Mouse (Mus musculus) NIH3T3 (cell line): ENCODE results near the gene Slc45a3.
A peak's percentile ranks its signal among the peaks of the same experiment; 100 is the strongest.

ENCODE experiments used
- DNase-seq: peaks from one replicate; pipeline ENCODE4 v3.0.0-alpha.2; 2012; ENCODE audit warnings: low read depth

Gene Slc45a3

DNA sequence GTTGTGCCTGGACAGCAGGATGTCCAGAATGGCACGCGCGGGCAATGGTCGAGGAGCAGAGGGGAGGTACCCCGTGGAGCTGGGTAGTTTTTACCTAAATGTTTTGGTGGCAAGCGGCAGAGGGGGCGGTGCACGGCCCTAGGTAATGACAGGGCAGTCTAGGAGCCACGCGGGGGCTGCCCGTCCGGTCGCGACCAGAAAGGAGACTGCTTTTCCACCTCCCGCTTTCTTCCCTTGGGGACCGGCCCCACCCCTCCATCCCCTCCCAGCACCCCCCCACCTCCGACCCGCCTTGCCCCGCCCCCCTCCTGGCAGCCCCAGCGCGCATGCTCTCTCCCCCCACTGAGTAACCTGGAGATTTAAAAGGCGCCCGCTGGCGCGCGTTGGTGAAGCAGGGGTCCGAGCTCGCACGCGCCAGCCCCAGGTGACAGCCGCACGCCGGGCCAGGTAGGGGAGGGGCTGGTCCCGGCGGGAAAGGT, at the start of gene Slc45a3:
TSS of gene Slc45a3 (plus strand) at position 362 of the 479 bp plus-strand sequence.
- peak; percentile 61 for DNase-seq

DNA sequence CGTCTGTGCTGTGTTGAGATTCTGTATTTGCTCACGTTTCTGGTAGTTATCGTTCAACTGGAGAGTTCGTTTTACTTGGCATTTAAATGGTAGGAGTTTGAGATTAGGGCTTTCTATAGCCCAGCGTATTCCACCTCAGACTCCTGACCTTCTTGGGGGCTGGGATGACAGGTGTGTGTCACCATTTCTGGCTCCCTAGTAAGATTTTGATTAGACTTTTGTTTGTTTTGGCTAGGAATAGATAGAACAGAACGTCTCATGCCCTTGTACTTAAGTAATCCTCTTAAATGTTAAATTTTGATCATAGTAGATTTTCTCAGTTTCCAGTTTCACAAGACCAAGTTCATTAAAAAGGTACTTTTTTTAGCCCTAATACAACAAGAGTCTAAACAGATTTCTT, 45.1 kb upstream of the Slc45a3 start:
- no peak for DNase-seq

DNA sequence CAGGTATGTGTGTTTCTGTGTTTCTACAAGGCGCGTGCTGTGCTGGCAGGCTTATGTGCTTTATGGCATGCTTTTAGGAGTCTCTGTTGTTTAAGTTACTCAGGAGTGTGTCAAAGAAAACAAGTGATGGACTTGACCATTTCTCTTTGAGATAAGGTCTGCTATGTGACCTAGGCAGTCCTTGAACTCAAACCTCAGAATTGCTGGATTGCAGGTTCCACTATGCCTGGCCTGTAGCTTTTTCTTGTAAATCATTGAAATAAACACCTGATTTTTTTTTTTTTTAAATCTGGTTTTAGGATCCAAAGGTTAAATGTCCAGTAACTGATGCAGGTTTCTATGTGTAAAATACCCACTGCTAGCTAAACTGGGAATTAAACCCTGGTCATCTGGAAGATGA, 43.7 kb upstream of the Slc45a3 start:
- no peak for DNase-seq

DNA sequence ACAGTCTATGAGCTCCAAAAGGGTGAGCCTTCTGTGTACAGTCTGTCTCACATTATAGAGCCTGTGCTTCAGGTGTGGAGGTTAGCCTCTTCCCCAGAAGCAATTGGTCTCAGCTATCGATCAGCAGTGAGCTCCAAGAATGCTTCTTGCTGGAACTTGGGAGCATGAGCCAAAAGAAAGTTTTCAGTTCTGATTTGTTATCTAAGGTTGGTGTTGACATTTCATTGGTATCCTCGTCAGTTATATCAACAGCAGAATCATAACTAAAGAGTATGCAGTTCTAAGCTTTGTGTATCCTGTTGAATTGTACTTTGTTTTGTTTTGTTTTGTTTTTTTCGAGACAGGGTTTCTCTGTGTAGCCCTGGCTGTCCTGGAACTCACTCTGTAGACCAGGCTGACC, 40.7 kb upstream of the Slc45a3 start:
- DNase-seq, result no peak

DNA sequence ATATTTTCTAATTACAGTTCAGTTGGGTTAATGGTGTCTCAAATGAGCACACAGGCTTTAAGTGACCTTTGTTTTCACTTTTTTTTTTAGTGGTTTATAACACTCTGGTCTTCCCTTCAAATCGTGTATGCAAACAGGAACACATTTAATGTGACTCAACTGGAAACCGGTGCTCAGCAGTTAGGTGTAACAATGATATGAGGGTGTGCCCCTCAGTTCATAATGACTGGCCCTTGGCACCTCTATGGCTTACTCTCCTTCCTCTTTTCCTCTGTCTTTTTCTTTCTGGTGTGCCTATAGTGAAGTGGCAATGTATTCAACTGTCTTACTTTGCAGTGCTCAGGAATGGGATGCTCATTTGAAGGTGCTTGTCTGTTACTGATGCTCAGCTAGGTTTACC, 29.3 kb upstream of the Slc45a3 start:
- DNase-seq, result no peak

DNA sequence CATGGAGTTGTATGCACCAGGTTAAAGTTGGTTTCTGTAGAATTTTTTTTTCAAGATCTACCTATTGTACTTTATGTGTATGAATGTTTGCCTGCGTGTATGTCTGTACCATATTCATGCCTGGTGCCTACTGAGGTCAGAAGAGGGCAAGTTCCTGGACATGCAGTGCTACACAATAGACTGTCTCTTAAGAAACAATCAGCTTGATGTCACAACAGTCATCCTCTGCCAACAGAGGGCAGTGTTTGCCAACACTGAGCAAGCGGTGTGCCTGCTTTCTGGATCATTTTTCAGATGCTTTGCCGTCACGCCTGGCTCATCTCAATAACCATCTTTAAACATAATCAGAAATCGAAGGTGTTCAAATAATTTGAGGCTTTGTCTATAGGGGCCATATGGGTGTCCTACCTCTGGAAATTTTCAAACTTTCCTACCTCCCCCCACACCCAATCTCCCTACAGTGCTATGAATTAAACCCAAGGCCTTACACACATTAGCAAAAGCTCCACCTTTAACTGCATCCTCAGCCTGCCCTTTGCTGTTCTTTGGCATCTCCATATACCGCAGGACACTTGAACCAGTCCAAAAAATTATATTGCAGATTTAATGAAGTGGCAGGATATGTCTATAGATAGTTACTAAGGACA, 25.0 kb upstream of the Slc45a3 start:
- peak; percentile 84 for DNase-seq

DNA sequence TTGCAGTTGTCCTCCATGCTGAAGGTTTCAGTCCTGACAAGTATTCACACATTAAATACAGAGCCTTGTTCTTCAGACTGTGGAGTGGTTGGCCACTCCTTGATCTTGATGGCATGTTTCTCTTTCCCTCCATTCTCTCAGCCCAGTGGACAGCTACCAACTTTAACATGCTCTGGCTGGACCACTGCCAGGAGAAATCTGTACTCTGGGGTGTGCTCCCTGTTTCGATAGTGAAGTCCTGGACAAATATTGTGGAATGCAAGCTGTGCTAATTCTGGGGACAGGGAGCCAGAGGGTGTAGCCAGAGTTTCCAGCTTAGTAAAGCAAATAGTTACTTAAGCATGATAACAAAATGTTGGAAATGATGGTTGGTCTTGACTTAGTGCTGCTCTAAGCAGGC, 24.0 kb upstream of the Slc45a3 start:
- DNase-seq, result peak; percentile 69

DNA sequence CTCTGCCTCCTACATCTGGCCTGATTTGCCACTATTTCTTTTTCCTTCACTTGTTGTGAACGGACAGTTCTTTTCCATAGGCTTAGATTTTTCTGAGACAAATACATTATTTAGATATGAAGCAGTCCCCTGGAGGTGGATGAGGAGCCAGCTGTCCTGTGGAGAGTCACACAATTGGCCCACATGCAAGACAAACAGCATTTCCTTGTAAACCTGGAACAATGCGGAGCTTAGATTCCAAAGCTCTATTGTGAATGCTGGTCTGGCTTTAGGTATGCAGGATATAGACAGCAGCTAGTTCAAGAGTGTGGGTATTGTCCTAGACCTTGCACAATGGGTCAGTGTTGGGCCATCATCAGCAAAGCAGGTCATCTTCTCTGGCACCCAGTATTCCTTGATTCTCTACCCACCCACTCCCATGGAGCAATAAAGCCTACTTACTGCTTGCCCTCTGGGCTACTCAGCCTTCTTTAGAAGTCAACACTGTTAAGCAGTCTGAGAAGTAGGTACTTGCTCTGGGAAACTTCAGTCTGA, 22.0 kb upstream of the Slc45a3 start:
- no peak for DNase-seq

DNA sequence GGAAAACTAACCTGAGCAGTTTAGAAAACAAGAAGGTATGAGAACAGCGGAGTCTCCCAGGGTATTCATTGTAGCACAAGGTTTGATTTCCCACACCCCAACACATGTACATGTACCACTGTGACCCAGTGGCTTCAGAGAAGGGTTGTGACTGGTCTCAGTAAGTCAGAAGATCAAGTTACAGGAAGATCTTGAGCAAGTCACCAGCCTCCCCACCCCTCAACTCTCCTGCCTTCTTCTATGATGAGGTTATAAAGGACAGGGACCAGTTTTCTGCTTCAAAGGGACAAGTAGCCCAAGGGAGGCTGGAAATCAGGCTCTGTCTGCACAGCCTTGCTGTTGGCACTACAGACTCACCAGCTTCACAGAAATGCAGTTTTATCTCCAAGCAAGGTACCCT, 21.3 kb upstream of the Slc45a3 start:
- DNase-seq, result no peak

DNA sequence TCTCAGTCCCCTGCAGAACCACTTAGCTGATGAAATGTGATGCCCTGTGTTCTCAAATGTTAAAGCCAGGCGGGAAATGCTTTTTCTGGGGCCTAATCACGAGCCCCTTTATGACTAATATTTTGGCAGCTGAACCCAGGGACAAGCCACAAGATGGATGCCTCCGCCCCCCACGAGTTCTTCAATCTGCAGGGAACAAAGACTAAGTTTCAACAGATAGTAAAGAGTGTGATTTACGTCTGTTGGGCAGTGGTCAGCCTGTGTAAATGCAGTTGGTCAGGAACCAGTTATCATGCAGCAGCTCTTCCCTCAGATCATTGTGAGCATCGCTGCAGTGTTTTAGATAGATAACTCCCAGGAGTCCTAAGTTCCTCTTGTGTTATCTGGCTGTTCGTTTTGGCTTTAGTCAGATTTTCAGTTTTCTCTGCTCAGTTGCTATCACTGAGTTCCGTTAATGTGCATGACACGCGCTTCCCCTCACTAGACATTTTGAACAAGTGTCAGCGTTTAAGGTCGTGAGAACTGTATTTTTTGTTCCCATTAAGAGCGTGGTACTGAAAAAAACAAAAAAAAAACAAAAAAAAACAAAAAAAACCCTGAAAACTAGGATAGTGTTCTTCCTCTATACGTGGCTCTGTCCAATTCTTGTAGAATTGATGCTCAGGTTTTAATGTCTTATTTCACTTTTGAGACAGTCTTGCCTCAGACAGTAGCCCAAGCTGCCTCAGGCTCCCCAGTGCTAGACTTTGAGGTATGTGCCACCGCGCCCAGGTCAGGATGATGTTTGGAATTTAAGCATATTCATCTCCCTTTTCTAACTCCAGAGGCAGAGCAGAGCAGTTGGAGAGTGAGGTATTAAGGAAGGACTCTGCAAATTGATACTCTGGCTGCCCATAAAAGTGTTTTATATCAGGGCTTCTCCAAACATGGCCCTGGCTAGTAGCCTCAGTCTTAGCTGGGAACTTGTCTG, 19.9 kb upstream of the Slc45a3 start:
- peak; percentile 91 for DNase-seq

DNA sequence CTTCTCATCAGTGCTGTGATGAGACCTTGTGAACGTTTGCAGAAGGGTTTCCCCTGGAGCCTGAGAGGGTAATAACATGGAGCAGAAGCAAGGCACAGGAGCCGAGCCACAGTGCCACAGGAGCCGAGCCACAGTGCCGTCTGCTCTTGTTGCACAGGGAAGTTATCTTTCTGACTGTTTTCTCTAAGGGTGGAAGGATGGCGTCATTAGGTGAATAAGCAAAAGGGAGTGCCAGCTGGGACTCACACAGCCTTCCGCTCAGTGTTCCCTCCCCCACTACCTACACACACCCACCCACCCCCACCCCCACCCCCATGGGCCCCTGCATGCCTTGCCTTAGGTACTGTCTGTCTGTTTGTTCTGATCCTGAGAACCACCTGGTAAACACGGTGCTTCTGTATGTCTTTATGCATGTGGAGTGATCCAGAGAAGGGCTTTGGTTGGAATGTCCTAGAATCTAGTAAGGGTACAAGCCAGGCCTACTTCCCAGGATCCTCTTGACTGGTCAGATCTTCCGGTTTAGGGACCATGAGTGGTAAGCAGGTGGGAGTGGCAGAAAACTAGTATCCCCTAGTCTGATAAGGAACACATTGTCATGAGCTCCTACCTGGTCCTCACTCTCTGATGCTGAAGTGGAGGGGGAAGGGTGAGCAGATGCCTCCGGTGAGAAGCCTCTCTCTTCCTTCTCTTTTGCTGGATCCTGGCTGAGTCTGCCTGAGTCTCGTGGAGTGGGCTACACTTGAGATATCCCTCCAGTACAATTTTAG, 16.9 kb upstream of the Slc45a3 start:
- no peak for DNase-seq

DNA sequence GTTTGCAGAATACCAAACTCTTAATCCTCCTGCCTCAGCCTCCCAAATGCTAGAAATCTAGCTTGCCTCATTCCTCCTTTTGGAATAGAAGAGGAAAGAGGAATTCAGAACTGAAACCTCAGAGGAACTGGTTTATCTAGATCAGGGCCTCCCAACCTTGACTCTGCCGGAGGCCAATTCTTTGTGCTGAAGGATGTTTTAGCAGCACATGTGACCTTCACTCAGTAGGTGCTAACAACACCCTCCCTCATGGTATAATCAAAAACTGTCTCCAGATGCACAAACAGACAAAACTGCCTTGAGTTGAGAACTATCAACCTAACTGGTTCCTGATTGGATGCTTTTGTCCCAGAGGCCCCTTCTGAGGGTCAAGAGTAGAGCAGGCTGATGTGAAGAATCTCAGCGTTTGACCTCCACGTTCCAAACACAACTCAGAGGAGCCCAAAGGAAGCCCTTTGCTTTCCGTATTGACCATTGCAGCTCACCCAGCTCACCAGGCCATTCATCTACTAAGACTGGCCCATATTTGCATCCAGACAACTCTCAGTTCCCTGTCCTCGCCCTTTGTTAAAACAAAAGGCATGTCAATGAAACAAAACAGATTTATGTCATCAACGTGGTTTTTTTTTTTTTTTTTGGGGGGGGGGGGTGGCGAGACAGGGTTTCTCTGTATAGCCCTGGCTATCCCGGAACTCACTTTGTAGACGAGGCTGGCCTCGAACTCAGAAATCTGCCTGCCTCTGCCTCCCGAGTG, 16.1 kb upstream of the Slc45a3 start:
- no peak for DNase-seq

DNA sequence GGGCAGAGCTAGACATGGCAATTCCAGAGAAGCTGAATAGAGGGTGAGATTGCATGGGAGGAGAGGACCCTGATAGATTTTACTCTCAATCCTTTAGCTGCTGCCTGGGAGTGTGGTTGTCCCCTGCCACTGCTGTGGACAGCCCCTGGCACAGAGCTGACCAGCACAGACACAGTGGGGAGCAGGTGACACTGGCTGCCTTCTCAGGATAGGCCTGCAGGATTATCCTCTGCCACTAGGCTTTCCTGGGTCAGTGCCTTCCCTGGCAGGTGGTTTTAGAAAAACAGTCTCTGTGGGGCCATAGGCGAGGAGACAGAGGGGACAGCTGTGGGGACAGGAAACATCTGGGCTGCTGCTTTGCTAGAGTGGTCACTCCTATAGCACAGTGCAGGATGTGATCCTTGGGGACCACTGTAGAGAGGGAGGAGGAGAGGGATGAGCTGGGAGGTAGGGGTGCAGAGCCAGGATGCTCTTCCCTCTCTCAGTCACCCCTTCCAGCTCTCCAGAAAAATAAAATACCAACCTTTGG, 14.7 kb upstream of the Slc45a3 start:
- DNase-seq, result no peak

DNA sequence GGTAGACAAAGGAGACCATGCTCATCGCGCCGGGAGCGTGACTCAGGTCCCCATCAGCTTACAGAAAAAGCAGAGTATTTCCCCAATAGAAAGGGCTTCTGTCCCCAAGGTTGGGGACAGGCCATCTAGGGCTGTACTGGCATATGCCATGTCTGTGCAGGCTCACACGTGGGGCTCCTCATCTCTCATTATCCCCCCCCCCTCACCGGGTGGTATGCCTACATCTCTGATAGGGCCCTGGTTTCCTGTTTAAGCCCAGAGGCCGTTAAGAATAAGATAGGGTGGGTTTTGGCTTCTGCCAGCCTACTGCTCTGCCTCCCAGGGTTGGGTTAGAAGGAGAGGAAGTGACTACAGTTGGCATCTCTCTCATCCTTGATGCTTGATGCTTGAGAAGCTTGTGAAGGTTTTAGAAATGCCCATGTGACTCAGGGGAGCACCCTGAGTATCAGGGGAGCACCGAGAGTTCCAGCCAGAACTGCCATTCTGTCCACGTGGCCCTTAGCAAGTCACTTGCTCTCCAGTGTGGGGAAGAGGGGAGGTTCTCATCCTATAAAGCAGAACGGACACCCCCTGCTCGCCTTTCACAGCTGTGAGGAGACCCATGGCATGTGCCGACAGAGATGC, 8.4 kb upstream of the Slc45a3 start:
- no peak for DNase-seq

DNA sequence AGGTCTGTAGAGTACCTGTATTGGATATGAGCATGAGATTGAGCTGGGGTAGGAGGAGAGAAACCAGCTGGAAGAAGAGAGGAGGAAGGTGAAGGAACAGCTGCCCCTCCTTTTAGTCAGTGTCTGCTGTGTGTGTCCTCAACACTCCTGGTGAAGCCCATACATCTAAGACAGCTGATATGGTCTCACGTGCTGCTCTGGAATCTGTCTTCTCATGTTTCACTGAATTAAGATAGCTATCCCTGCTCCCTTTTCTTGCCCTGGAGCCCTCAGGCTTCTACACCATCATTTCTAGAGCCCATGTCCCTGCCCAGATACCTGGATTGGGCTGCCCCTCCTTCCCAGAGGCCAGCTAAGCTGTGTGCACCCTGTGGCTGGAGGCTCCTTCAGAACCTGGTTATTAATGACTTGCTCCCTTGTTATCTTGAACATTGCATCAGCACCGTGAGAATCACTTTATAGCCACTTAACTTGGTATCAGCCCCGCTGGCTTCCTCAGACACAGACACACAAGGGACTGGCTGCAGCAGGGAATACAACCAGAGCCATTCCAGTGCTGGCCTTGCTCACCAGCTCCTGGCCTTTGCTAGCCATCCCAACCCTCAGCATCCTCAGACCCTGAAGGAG, 7.5 kb upstream of the Slc45a3 start:
- DNase-seq, result no peak

DNA sequence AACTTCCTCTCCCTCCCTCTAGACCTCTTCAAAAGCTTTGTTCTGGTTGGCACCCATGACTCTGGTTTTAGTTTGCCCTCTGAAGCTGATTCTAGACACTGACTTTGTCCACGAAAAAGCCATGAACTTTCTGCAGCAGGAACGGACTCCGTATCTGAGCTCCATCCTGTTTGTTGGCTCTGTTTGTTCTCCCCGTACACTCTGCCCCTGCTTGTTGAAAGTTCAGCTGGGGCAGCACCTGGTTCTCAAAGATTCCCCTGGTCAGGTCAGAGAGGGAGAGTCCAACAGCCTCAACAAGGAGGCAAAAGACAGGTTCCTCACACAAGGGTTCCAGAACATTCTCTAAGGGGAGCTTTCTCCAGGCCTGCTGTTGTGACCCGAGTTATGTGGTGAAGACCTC, 5.4 kb upstream of the Slc45a3 start:
- no peak for DNase-seq

DNA sequence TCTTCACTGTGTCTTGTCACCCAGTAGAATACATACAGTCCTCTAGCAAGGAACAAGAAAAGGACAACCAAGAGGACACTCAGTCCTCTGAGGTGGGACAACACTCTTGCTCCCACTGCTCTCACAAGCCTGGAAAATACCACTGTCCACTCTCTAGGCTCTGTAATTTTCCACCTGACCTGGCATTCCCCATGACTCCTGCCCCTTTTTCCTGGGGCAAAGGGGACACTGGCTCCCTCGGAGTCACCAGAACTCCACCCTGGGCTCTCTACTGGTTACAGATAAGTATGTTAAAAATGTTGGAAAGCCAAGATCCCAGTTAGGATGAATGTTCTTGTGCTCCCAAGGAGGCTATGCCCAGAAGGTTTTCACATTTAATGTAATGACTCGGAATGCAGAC, 1.8 kb upstream of the Slc45a3 start:
- DNase-seq, result no peak

DNA sequence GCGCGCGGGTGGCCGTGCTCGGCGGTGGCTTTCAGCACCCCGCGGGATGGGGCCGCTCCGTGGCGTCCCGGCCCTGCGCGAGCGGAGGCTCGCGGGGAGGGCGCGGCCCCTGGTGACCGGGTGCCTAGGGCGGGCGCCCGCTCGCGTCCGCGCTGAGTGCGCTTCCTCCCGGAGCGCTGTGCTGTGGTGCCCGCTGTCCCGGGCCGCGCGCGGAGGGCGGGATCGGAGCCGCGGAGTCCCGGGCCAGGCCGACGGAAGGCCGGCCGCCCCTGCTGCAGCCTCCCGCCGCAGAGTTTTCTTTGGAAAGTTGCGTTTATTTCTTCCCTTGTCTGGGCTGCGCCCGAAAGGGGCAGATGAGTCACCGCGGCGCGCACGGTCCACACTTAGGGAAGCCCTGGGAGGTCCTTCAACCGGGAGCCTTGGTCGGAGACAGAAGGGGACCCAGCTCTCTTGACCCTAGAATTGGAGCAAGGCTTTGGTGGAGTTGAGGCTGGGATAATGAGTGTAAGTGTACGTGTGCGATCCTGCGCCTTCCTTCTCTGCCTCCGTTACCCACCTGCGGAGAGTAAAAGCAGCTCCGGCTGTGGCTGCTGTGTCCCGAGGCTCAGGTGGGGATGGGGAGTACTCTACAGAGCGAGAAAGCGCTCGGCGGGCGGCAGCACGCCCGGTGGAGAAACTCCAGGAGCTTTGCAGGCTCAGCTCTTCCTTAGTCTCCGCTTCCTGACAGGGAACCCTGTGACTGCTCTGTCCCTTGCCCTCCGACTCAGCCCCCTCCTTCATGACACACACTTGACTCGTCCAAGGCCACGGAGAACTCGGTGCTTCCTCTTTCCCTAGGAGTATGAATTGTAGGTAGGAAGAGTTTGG, 551 bp downstream of the Slc45a3 start:
- peak; percentile 61 for DNase-seq

DNA sequence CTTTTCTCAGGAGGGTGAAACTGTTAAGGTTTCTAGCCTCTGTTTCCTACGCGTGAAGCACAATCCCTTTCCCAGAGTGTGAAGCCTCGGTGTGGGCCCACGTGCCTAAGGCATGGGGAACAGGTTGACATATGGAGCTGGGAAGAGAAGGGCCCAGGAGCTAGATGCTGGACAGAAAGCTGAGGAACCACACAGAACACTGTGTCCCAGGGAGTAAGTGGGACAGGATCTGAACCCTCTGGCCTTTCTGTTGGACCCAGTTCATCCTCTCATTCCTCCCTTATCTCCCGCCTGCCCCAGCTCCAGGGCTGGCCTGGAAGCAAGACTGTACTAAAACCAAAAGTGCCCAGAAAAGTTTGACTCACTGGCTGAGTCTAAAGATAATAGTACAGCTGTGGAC, 1.3 kb downstream of the Slc45a3 start:
- peak; percentile 11 for DNase-seq
